Mouse (Mus musculus): ENCODE measurements around the gene Stambpl1.

Stambpl1 gene

GRCm38 (mm10) chr19:34241247-34241915 is 49.4 kb downstream of the Stambpl1 start:
- DNase-seq: no peak

- no peak for DNase-seq
These were observed 50.9 kb downstream of the Stambpl1 start for GRCm38 (mm10) chr19:34242925-34243324.

DNA sequence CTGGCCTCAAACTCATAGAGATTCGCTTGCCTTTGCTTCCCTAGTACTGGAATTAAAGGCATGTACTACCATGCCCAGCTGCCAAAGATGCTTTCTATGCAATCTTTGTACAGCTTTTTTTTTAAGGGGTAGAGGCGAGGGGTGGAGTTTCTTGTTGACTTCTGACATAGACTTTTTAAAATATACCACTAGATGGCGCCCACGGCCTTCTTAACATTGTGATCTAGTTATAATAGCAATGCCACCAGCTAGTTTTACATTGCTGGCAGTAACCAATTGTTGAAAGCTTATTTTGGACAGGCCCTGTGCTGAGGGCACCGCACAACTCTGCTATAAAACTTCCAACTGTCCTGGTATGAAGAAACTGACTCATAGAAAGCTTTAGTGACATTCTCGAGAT is 52.0 kb downstream of the Stambpl1 start:
- peak; percentile 33 for DNase-seq

DNA sequence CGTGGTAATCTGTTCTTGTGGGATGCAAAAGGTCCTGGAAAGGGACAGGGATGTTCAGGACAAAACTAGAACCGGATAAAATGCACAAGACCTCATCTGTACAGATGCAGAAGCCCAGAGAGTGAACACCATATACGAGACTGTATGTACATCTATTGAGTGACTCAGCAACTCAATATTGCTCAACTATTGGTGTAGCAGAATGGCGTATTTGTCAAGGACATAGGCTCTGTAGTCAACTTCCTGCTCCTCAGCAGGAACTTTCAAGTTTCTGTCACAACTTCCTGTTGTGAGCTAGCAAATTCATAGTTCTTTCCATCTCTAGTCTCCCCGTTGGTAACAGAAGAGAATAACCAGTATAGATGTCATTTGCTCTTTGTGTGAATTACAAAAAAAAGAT is 56.5 kb downstream of the Stambpl1 start:
- DNase-seq: no peak

DNA sequence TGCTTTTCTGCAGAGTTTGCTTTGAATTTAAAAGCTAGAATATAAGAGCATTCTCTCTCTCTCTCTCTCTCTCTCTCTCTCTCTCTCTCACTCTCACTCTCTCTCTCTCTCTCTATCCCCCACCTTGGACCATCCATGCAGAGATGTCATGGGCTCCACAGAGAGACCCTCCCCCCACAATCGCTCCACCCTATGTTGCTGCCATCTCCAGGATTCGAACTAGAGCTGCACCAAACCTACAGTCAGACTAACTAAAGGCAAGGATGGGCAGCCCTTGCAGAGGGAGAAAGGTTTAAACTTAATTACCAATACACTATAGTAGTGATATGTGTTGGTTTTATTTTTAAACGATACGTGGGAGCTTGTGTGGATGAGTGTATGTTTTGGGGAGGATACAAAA is 58.6 kb downstream of the Stambpl1 start:
- DNase-seq: no peak

DNA sequence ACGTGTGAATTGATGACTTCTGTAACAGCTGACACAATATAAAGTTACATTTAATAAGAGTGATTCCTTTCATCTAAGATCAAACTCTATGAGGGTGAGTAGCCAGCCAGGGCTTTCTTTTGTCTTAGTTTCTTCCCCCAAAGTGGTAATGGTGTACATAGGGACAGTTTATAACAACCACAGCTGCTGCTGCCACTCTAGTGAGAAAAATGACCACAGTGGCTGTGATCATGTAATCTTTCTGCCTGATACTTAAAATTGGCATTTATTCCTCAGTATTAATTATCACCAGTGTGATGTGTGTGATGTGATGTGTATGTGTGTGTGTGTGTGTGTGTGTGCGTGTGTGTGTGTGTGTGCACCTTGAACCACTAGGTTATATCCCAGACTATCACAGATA is 59.9 kb downstream of the Stambpl1 start:
- no peak for DNase-seq

DNA sequence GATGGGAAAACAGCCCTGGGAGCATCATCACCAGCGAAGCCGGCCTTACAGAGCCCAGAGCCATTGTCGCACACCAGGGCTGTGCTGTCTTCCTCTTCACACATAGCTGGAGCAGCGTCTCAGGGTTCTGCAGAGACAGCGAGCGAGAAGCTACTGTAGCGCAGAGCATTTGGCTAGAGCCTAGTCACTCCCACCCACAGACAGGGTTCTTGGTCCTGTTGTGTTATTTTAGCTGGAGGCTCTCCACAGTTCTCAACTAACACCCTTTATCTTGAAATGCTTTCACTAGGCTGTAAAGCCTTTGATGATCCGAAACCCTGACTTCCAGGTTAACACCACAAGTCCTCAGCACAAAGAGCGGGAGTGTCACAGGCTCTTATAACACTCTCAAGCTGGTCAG is 60.4 kb downstream of the Stambpl1 start:
- no peak for DNase-seq

- DNase-seq: no peak
These were observed 62.3 kb downstream of the Stambpl1 start for GRCm38 (mm10) chr19:34254101-34254879.

DNA sequence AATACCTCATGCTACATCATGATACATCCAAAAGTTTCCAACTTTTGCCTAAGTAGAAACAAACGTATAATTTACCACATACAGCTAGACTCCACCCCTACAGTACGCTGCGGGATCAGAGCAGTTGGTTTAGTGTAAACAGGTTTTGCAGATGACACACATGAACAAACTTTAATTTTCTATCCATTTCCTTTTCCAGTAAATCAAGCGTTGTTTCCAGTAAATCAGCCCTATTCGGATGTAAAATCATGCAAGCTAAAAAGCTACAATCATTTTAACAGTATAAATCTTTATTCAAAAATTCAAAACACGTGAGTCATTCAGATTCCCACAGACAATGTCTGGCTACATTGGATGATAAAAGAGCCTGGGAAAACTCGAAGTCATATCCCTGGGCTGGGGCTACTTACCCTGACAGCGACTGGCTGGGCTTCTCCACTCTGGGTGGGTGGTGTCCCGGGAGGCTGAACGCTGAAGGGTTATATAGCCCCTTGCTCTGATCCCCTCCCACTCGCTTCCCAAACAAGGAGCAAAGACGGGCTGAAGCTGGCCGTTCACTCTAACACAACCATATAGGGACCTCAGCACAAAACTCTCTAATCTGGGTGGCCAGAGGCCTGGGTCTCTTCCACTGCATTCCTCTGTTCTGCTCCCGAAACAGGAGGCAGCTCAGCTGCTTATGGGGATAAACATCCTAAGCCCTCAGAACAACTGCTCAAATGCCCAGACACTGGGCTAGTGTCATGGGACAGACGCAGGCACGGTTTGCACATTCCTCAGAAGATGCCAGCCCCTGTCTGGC is 63.1 kb downstream of the Stambpl1 start, which contains the start of gene Acta2:
Gene Acta2, minus strand, starts transcription at position 711 of the 802 bp plus-strand sequence.
- no peak for DNase-seq

DNA sequence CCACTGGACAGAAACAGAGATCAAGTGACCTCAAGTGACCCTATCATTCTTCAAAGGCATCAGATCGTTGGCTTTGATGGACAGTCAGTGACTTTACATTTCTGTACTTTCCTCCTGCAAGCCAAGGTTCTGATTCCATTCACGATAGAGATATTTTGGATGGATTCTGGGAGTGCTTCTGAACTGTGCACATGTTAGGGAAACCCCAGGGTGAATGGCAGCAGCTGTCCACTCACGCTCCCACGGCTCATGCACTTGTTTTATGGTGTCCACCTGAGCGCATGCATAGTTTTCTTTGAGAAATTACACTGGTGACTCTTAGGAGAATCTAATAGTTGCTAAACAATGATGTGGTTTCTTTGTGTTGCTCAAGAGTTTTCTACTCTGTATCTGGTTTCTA is 64.1 kb downstream of the Stambpl1 start:
- no peak for DNase-seq

GRCm38 (mm10) chr19:34256936-34257335 is 64.9 kb downstream of the Stambpl1 start:
- no peak for DNase-seq

GRCm38 (mm10) chr19:34262273-34262974 is 70.4 kb downstream of the Stambpl1 start:
- no peak for DNase-seq

DNA sequence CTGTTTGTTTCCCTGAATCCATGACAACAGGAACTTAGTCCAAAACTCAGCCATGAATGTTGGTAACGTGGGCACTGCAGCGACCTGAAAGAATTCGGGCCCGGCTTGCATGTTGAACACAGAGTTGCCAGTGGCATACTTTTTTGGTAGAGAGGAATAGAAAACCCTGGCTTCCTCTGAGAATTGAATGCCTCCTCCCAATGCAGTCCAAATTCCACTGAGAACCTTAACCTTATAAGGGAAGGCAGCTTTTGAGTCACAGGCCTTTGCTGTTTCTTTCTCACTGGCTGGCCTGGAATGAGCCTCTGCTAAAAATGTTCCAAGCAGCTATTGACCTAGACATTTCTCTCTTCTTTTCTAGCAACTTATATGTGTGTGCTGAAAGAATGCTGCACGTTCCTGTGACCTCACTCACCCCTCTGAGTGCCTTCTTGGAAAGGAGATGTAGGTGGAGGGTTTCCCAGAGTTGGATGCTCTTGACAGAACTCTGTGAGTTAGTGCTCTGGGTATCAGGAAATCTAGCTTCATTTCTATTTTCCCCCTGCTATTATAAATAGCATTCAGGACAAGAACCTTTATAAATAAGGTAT is 73.7 kb downstream of the Stambpl1 start:
- DNase-seq: no peak

- DNase-seq: no peak
These were observed 77.0 kb downstream of the Stambpl1 start for GRCm38 (mm10) chr19:34268991-34269390.

DNA sequence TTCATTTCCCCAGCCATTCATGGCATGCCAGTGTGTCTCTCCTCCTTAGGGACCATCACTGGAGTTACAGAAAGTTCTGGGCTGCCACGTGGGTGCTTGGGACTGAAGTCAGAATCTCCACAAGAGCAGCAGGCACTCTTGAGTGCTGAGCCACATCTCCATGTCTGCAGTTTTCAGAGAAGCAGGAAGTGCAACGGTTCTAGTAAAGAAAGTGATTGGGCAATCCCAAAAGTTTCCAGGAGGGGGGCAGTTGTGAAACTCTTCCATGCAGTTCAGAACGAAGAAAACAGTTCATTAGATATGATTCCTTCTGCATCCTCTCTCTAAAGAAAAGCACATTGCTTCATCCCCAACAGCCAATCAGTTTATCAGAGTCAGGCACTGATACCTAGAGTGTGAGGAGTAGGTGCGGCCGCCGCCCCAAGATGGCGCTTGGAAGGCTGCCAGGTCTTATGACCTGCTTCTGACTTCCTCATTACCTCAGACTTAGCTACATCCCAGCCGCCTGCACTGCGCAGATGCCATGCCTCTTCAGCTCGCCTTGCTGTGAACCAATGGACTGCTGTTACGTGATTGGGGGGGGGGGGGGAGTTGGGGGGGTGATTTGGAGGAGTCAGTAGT is 78.2 kb downstream of the Stambpl1 start:
- DNase-seq: no peak

GRCm38 (mm10) chr19:34270824-34271464 is 78.9 kb downstream of the Stambpl1 start:
- no peak for DNase-seq

GRCm38 (mm10) chr19:34273073-34273472 is 81.0 kb downstream of the Stambpl1 start:
- DNase-seq: no peak

- no peak for DNase-seq
These were observed 86.0 kb downstream of the Stambpl1 start for GRCm38 (mm10) chr19:34278078-34278477.

DNA sequence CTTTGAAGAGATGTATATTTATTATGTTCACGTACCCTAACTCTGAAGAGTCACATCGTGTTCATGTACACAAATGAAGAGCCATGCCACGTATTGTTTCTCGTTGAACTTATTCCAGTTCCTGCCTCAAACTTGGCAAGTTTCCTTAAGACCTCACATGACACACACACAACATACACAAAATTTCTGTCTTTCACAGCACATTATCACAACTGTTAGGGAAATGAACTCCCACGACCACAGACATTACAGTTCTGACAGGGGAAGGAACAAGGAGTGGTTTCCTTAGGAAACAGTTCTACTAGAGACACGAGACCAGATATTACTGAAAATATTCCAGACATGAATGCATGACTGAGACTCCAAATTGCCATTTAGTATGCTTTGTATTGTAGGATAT is 91.6 kb downstream of the Stambpl1 start:
- no peak for DNase-seq

DNA sequence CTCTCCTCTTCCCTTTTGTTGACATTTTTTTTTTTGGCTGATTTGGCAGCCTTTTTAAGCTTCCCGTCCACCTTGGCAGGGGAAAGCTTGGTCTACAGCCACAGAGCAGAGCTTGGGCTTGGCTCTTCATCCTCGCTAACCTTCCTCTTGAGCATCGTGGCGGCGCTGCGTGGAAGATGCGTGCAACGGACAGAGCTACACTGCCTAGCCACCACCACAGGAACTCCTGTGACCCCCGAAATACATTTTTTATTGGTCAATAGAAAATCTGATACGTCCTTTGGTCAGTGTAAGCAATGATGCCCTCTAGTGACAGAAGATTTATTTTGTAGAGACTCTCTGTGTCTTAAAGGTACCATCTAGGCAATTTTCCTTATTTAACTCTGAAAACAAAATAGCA is 92.4 kb downstream of the Stambpl1 start:
- no peak for DNase-seq

DNA sequence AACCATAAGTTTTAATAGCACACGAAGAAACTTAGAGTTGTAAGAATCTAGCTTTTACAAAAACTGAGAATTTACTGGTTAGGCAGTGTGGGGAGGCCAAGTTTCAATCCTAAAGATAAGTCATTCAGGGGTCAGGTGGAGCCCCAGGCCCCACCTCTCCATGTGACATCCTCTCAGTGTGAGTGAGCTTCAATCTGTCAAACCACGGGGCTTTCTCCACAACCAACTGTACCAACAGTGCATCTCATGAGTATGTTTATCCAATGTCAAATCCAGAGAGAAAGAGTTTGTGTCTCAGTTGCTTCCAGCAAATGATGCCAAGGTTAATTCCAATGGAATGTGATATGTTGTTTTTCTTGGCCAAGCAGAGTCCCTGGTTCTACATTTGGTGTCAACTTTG is 92.8 kb downstream of the Stambpl1 start:
- no peak for DNase-seq

GRCm38 (mm10) chr19:34287221-34287620 is 95.2 kb downstream of the Stambpl1 start:
- no peak for DNase-seq

Measured in right cerebral cortex, postnatal 4 days (tissue).